Mouse (Mus musculus) stomach, postnatal 0 days (tissue): Measurements from ENCODE around the gene Ccer2. TPM values are rescaled to one million over a fixed set of nuclear protein-coding genes. Genes with fewer than 3 reads are reported as not detected.

ENCODE experiments used
- ATAC-seq: fragments of 200-750 bp; cut with Nextera tagmentation; 2 replicates; pipeline ENCODE4 v1.8.0; 2017; ENCODE audit not compliant: low FRiP score, low TSS enrichment
- DNase-seq: peaks from one replicate; pipeline ENCODE4 v3.0.0-alpha.2; 2016; ENCODE audit warnings: low spot score
- H3K27ac ChIP-seq: fragments of 300-500 bp; sonication (generic); replicated peaks from 2 replicates; pipeline ENCODE4 v1.5.1; 2014; ENCODE audit warnings: mild to moderate bottlenecking, control low read depth
- H3K27me3 ChIP-seq: fragments of 300-500 bp; sonication (generic); 2 replicates; pipeline ENCODE4 v1.6.1; 2014; ENCODE audit warnings: low read length; ENCODE audit not compliant: control insufficient read depth, insufficient read depth
- H3K36me3 ChIP-seq: fragments of 300-500 bp; sonication (generic); 2 replicates; pipeline ENCODE4 v1.6.1; 2014; ENCODE audit warnings: low read length, mixed read lengths; ENCODE audit not compliant: control insufficient read depth, insufficient read depth
- H3K4me1 ChIP-seq: fragments of 300-500 bp; sonication (generic); replicated peaks from 2 replicates; pipeline ENCODE4 v1.6.1; 2014; ENCODE audit warnings: antibody characterized with exemption; ENCODE audit not compliant: control insufficient read depth, insufficient read depth
- H3K4me2 ChIP-seq: fragments of 300-500 bp; sonication (generic); replicated peaks from 2 replicates; pipeline ENCODE4 v1.6.1; 2014; ENCODE audit warnings: low read depth, mild to moderate bottlenecking, control low read depth, moderate library complexity
- H3K4me3 ChIP-seq: fragments of 300-500 bp; sonication (generic); 2 replicates; pipeline ENCODE4 v1.5.1; 2014; ENCODE audit warnings: low read depth, low read length, control low read depth
- H3K9ac ChIP-seq: fragments of 300-500 bp; sonication (generic); 2 replicates; pipeline ENCODE4 v1.6.1; 2014; ENCODE audit warnings: mild to moderate bottlenecking, low read length, control low read depth, mixed read lengths
- H3K9me3 ChIP-seq: fragments of 300-500 bp; sonication (generic); 2 replicates; pipeline ENCODE4 v1.6.1; 2016; ENCODE audit warnings: low read length; ENCODE audit not compliant: control insufficient read depth
- CTCF ChIP-seq: IDR thresholded peaks from 2 replicates; pipeline ENCODE4 v1.5.1; 2016; ENCODE audit warnings: antibody characterized with exemption, low read depth, mild to moderate bottlenecking, moderate library complexity
- EP300 ChIP-seq: optimal IDR thresholded peaks from 2 replicates; pipeline ENCODE3; 2016; ENCODE audit warnings: antibody characterized with exemption
- WGBS: fragments of 180-500 bp; shearing (Covaris S2); extraction: QIAGEN DNeasy Blood & Tissue Kit; methylation state at CpG from one replicate; pipeline ENCODE4 v1.1.7; 2014; 5-methylcytosine and 5-hydroxymethylcytosine counted together
- polyA plus RNA-seq: library from polyadenylated mRNA; unstranded; fragments of >200 nt; fragmentation: Nextera tagmentation; extraction: Ambion mirVana; gene quantifications from 2 replicates; pipeline ENCODE4 v1.2.1, GENCODE M21; 2015

Ccer2 gene
- polyA plus RNA-seq, 1 experiment from 2014 or later: not detected

GRCm38 (mm10) chr7:28780857-28781256, 24.9 kb downstream of the Ccer2 start:
- WGBS: 62% methylated on average over 7 of the region's 7 CpGs
- no peak for ATAC-seq
- Histone ChIP-seq H3K4me3 (no peak overlapping the region), H3K9me3 (no peaks in the 10 kb centered on the region), H3K4me1 (0 out of 2 replicates have a peak, but pooled peaks cover 3% of the 10 kb centered on the region), H3K27ac (peak overlapping the region; percentile 42; the same call in 1 of the 2 replicates), H3K9ac (no peak overlapping the region), H3K36me3 (peaks cover 15% of the 10 kb centered on the region), H3K27me3 (no peaks in the 10 kb centered on the region), H3K4me2 (no peak overlapping the region)
- DNase-seq: no peak
- TF ChIP-seq EP300 (no peak), CTCF (no peak)

DNA sequence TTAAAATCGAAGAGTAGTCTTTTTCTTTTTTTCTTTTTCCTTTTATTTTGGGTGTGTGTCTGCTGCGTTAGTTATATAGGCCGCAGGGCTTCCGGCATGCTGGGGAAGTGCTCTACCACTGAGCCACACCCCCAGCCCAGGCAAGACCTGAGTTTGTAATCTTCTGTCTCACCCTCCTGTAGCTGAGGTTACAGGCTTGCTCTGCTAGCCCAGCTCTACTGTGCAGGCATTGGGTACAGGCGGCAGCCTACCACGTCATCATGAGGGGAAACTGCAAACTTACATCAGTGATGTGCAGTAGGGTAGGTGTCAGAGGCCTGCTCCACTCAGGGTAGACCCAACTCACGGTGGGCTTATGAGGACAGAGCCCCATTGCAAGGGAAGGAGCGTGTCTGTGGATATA, 25.3 kb downstream of the Ccer2 start:
- H3K27me3 ChIP-seq: no peaks in the 10 kb centered on the region
- WGBS: 71% methylated on average over 8 of the region's 8 CpGs
- 0 out of 2 replicates have a peak, but pooled peaks cover 3% of the 10 kb centered on the region for H3K4me1 ChIP-seq
- H3K9me3 ChIP-seq: no peaks in the 10 kb centered on the region
- H3K4me2 ChIP-seq: no peak overlapping the region
- TF ChIP-seq CTCF (no peak), EP300 (no peak)
- peaks cover 15% of the 10 kb centered on the region for H3K36me3 ChIP-seq
- no peak for ATAC-seq
- H3K4me3 ChIP-seq: no peak overlapping the region
- DNase-seq: no peak
- H3K9ac ChIP-seq: no peak overlapping the region
- peak overlapping the region; percentile 3 for H3K27ac ChIP-seq

DNA sequence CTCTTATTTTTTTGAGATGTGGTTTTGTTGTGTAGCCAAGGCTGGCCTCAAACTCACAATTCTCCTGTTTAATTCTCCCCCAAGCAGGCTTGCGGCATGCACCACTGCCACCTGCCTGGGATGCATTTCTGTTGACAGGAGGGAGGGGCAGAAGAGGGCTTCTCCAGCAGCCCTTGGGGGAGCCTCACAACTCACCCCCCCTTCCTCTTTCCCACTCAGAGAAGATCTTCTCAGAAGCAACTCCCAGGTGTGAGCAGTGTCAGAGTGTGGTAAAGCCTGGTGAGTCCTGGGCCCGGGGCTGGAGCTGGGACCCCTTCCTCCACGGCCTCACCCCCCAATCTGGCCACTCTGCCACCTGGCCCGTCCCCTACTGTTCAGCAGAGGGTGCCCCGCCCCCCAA, 29.2 kb downstream of the Ccer2 start:
- Histone ChIP-seq H3K9ac (no peak overlapping the region), H3K4me3 (no peak overlapping the region), H3K27me3 (no peaks in the 10 kb centered on the region), H3K9me3 (no peaks in the 10 kb centered on the region), H3K4me2 (no peak overlapping the region), H3K36me3 (peaks cover 9% of the 10 kb centered on the region; the same call in 1 of the 2 replicates), H3K27ac (no peak overlapping the region), H3K4me1 (peaks cover 3% of the 10 kb centered on the region; the same call in 1 of the 2 replicates)
- 74% methylated on average over 4 of the region's 5 CpGs for WGBS
- no peak for ATAC-seq
- no peak for TF ChIP-seq CTCF
- TF ChIP-seq EP300: no peak
- DNase-seq: no peak

DNA sequence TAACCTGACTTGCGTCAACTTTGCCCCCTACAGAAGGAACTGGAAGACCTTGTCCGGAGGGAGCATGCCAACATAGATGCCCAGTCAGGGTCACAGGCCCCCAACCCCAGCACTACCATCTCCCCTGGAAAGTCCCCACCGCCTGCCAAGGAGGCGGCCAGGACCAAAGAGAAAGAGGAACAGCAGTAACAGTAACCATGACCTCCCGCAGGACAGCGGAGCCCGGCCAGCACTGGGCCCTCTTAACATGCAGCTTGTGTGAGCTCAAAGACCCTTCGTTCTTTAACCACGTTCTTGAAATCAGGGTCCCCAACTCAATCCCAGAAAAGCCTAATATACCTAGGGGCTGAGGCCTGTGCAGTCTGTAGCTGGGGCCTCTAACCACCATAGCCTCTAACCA, 31.9 kb downstream of the Ccer2 start:
- TF ChIP-seq EP300 (no peak), CTCF (no peak)
- 95% methylated on average over 9 of the region's 9 CpGs for WGBS
- H3K4me1 ChIP-seq: no peaks in the 10 kb centered on the region; the same call in 1 of the 2 replicates
- H3K9ac ChIP-seq: no peak overlapping the region
- ATAC-seq: no peak
- H3K27me3 ChIP-seq: no peaks in the 10 kb centered on the region
- no peak overlapping the region for H3K4me3 ChIP-seq
- no peaks in the 10 kb centered on the region for H3K9me3 ChIP-seq
- no peak overlapping the region for H3K4me2 ChIP-seq
- no peak for DNase-seq
- H3K36me3 ChIP-seq: peaks cover 6% of the 10 kb centered on the region; the same call in 1 of the 2 replicates
- H3K27ac ChIP-seq: no peak overlapping the region

DNA sequence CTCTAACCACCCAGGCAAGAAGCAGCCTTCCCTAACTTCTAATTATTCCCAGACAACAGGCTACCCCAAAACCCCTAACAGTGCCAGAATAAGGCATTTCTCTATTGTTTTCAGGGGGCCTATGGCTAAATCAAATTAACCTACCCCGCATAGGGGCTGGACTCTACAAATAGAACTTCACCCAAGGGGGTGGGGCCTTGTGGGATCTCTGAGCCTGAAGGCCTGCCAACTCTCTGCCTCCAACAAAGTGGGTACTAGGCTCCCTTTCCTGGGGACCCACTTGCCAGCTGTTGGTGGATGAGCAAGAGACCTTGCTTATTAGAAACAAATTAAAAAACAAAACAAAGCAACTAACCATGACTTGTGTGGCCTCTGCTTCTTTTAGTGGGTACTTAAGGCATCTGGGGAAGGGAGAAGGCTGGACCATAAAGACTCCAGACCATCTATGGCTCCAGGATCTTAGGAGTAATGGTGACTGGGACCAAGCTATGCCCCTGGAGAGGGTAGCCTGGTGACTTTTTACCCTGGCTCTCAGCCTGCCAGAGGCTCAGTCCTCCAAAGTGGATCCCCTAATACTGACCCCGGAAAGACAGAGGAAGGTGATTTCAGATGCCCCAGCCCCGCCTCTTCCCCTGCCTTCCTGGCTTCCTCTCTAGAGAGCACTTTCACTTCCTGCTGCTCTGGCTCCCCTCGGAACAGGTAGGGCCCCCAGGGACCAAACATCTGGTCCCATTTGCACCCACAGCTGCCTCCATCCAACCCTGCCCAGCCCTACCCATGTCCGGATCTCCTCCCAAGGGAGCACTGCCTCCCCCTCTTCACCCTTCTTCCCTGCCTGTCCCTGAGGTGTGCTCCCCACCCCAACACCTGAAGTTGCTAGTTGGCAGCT, 32.6 kb downstream of the Ccer2 start, which contains the start of gene Rinl:
TSS of gene Rinl (plus strand) at position 663 of the 889 bp plus-strand sequence.
- Histone ChIP-seq H3K4me2 (no peak within 1 kb of the TSS), H3K9ac (0 out of 2 replicates have a peak within 1 kb of the TSS, but pooled peaks have one; percentile 27), H3K36me3 (peaks cover 3% of the 10 kb centered on the region; the same call in 1 of the 2 replicates), H3K9me3 (no peaks in the 10 kb centered on the region), H3K27me3 (no peaks in the 10 kb centered on the region), H3K4me1 (no peaks in the 10 kb centered on the region; the same call in 1 of the 2 replicates), H3K27ac (0 out of 2 replicates have a peak within 1 kb of the TSS, but pooled peaks have one; percentile 24), H3K4me3 (no peak within 1 kb of the TSS)
- no peak for DNase-seq
- ATAC-seq: no peak
- TF ChIP-seq CTCF (no peak), EP300 (no peak)
- 61% methylated on average over 5 of the region's 5 CpGs for WGBS
